Mouse (Mus musculus): ENCODE measurements around the gene Olfr139.

GRCm38 (mm10) chr11:74101507-74101906 lies 45.2 kb upstream of the Olfr139 start:
- TF ChIP-seq CTCF (IDR thresholded peaks at IDR 0.05; ENCODE audit: low read depth) (no peak), EP300 (IDR thresholded peaks at IDR 0.05; ENCODE audit: low read depth) (no peak)

Measured in liver, embryonic 14.5 days (tissue).